Mouse (Mus musculus): ENCODE measurements around the gene Armt1. TPM values are rescaled to one million over a fixed set of nuclear protein-coding genes. Genes with fewer than 3 reads are reported as not detected.

Armt1 gene
- 21.6 TPM for total RNA-seq (2023)

GRCm38 (mm10) chr10:4432123-4432931 lies at the start of gene Armt1, which contains the start of gene Rmnd1:
Gene Armt1, plus strand, starts transcription at chr10:4432467.
Gene Rmnd1, minus strand, starts transcription at chr10:4432388.

GRCm38 (mm10) chr10:4387701-4388383 lies 44.4 kb upstream of the Armt1 start, which contains the start of gene Zbtb2:
Gene Zbtb2, minus strand, starts transcription at chr10:4388108.

GRCm38 (mm10) chr10:4482355-4482754 lies 50.1 kb downstream of the Armt1 start, which contains the start of gene Ccdc170:
Gene Ccdc170, plus strand, starts transcription at chr10:4482502.

Other genes with a start within 250 kb of the Armt1 start
- 2.4 TPM for gene Akap12, start 166.1 kb upstream of the Armt1 start, total RNA-seq (2023)
- gene Zbtb2, start 44.4 kb upstream of the Armt1 start, total RNA-seq (2023) = 35.4 TPM
- gene Rmnd1, start 79 bp upstream of the Armt1 start, total RNA-seq (2023) = 39.9 TPM
- 1.5 TPM for gene Ccdc170, start 50.0 kb downstream of the Armt1 start, total RNA-seq (2023)
- 3.0 TPM for gene Esr1, start 179.1 kb downstream of the Armt1 start, total RNA-seq (2023)

Data from CD4-positive naive resting alpha-beta T cell, adult 57 days (primary cell).